Mouse (Mus musculus): ENCODE measurements around the gene Tnfrsf21.
A peak's percentile ranks its signal among the peaks of the same experiment; 100 is the strongest.

Gene Tnfrsf21

GRCm38 (mm10) chr17:43077540-43077939 lies 61.2 kb downstream of the Tnfrsf21 start:
- peak; percentile 12 for DNase-seq

GRCm38 (mm10) chr17:43081225-43081624 lies 64.9 kb downstream of the Tnfrsf21 start:
- DNase-seq = no peak

- DNase-seq = no peak
These were observed 73.1 kb downstream of the Tnfrsf21 start for GRCm38 (mm10) chr17:43089496-43089895.

GRCm38 (mm10) chr17:43090948-43091724 lies 74.8 kb downstream of the Tnfrsf21 start:
- DNase-seq = no peak

GRCm38 (mm10) chr17:43092280-43092995 lies 76.1 kb downstream of the Tnfrsf21 start:
- no peak for DNase-seq

- no peak for DNase-seq
These were observed 77.9 kb downstream of the Tnfrsf21 start for GRCm38 (mm10) chr17:43094285-43094684.

GRCm38 (mm10) chr17:43097101-43097688 lies 80.8 kb downstream of the Tnfrsf21 start:
- DNase-seq = no peak

GRCm38 (mm10) chr17:43106108-43106507 lies 89.8 kb downstream of the Tnfrsf21 start:
- no peak for DNase-seq

- no peak for DNase-seq
These were observed 91.0 kb downstream of the Tnfrsf21 start for GRCm38 (mm10) chr17:43107338-43107737.

GRCm38 (mm10) chr17:43109501-43109900 lies 93.1 kb downstream of the Tnfrsf21 start:
- no peak for DNase-seq

- DNase-seq = no peak
These were observed 94.0 kb downstream of the Tnfrsf21 start for GRCm38 (mm10) chr17:43110168-43110885.

GRCm38 (mm10) chr17:43113391-43113984 lies 97.1 kb downstream of the Tnfrsf21 start:
- DNase-seq = no peak

GRCm38 (mm10) chr17:43114086-43114581 lies 97.8 kb downstream of the Tnfrsf21 start:
- DNase-seq = no peak

- DNase-seq = no peak
These were observed 98.6 kb downstream of the Tnfrsf21 start for GRCm38 (mm10) chr17:43114926-43115325.

- DNase-seq = no peak
These were observed 100.4 kb downstream of the Tnfrsf21 start for GRCm38 (mm10) chr17:43116748-43117147.

- no peak for DNase-seq
These were observed 103.1 kb downstream of the Tnfrsf21 start for GRCm38 (mm10) chr17:43119446-43119845.

- DNase-seq = no peak
These were observed 104.7 kb downstream of the Tnfrsf21 start for GRCm38 (mm10) chr17:43121096-43121495.

- DNase-seq = no peak
These were observed 112.0 kb downstream of the Tnfrsf21 start for GRCm38 (mm10) chr17:43128305-43128704.

- no peak for DNase-seq
These were observed 112.7 kb downstream of the Tnfrsf21 start for GRCm38 (mm10) chr17:43128908-43129533.

GRCm38 (mm10) chr17:43130115-43130869 lies 113.9 kb downstream of the Tnfrsf21 start:
- DNase-seq = no peak

GRCm38 (mm10) chr17:43130870-43131264 lies 114.5 kb downstream of the Tnfrsf21 start:
- DNase-seq = no peak

Measured in embryo, embryonic 11 days (tissue).